Mouse (Mus musculus): ENCODE results near the gene Efemp1.

DNA sequence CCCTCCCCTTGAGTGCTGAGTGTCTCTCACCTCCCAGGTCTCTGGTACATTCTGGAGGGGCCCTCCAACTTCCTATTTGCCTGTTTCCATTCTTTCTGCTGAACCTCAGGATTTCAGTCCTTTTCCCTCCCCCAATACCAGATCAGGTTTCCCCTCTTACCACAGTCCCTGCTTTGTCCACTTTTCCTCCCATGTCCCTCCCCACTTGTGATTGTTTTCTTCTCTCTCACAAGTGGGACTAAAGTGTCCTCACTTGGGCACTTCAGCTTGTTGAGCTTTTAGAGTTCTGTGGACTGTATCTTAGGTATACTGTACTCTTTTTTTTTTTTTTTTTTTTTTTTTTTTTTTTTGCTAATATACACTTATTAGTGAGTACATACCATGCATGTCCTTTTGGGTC is 6.1 kb downstream of the Efemp1 start:
- no peak for TF ChIP-seq CTCF (IDR thresholded peaks at IDR 0.05; ENCODE audit: low read depth)
- no peak for TF ChIP-seq EP300 (optimal IDR thresholded peaks at IDR 0.05)

Data from stomach, postnatal 0 days (tissue).